Mouse (Mus musculus) inflammation-experienced regulatory T-cells (primary cell): ENCODE measurements around the gene Adam6b. TPM values are rescaled to one million over a fixed set of nuclear protein-coding genes. Genes with fewer than 3 reads are reported as not detected.

Experiments
- polyA plus RNA-seq, 2 experiments: library from polyadenylated mRNA; unstranded; fragments of 100-300 nt; shearing (Covaris generic); gene quantifications; one replicate each; pipeline ENCODE4 v1.2.1; 2017

Gene Adam6b
- under 1 TPM; 0.39 to 0.57 TPM for polyA plus RNA-seq

GRCm38 (mm10) chr12:113489211-113489610, at the start of gene Adam6b:
TSS of gene Adam6b (plus strand) at chr12:113489511.

Other genes with a start within 250 kb of the Adam6b start
- gene Adam6a, start 54.4 kb downstream of the Adam6b start, polyA plus RNA-seq = not detected